Mouse (Mus musculus): ENCODE measurements at regions not wholly inside any gene's neighbourhood (a gene's known extent, or its start where the extent isn't known, plus 50 kb on each side); places are given as distances from the start of the nearest gene placed in this dataset.
A peak's percentile ranks its signal among the peaks of the same experiment; 100 is the strongest.

GRCm38 (mm10) chr13:113508124-113508728 lies 110.1 kb downstream of the Snx18 start:
- Histone ChIP-seq H3K4me1 (ENCODE audit: control insufficient read depth, insufficient read depth, low read length) (no peaks in the 10 kb centered on the region; the same call in 1 of the 2 replicates), H3K4me3 (ENCODE audit: insufficient read depth, low read length) (no peak overlapping the region), H3K27ac (ENCODE audit: insufficient read depth, low read length) (peak overlapping the region; percentile 74; the same call in 1 of the 2 replicates)
- TF ChIP-seq CTCF (IDR thresholded peaks at IDR 0.05; ENCODE audit: extremely low read depth, insufficient read depth, low read length) (no peak), POLR2A (IDR thresholded peaks at IDR 0.05; ENCODE audit: extremely low read depth, insufficient read depth, low read length) (no peak)

GRCm38 (mm10) chr13:113502528-113502927 lies 115.8 kb downstream of the Snx18 start:
- Histone ChIP-seq H3K27ac (ENCODE audit: insufficient read depth, low read length) (no peak overlapping the region), H3K4me3 (ENCODE audit: insufficient read depth, low read length) (no peak overlapping the region), H3K4me1 (ENCODE audit: control insufficient read depth, insufficient read depth, low read length) (no peaks in the 10 kb centered on the region)
- TF ChIP-seq POLR2A (IDR thresholded peaks at IDR 0.05; ENCODE audit: extremely low read depth, insufficient read depth, low read length), result no peak
- no peak for TF ChIP-seq CTCF (IDR thresholded peaks at IDR 0.05; ENCODE audit: extremely low read depth, insufficient read depth, low read length)

- Histone ChIP-seq H3K27ac (ENCODE audit: insufficient read depth, low read length) (no peak overlapping the region), H3K4me1 (ENCODE audit: control insufficient read depth, insufficient read depth, low read length) (no peaks in the 10 kb centered on the region), H3K4me3 (ENCODE audit: insufficient read depth, low read length) (no peak overlapping the region)
- TF ChIP-seq CTCF (IDR thresholded peaks at IDR 0.05; ENCODE audit: extremely low read depth, insufficient read depth, low read length) (no peak), POLR2A (IDR thresholded peaks at IDR 0.05; ENCODE audit: extremely low read depth, insufficient read depth, low read length) (no peak)
Observed at GRCm38 (mm10) chr13:113502059-113502458, 116.3 kb downstream of the Snx18 start.

- peaks cover 1% of the 10 kb centered on the region; the same call in 1 of the 2 replicates for H3K4me1 ChIP-seq (ENCODE audit: control insufficient read depth, insufficient read depth, low read length)
- TF ChIP-seq POLR2A (IDR thresholded peaks at IDR 0.05; ENCODE audit: extremely low read depth, insufficient read depth, low read length) (no peak), CTCF (IDR thresholded peaks at IDR 0.05; ENCODE audit: extremely low read depth, insufficient read depth, low read length) (no peak)
Observed at GRCm38 (mm10) chr13:113500373-113500990, 117.9 kb downstream of the Snx18 start.

GRCm38 (mm10) chr13:113499079-113499710 lies 119.2 kb downstream of the Snx18 start:
- H3K4me3 ChIP-seq (ENCODE audit: insufficient read depth, low read length), result no peak overlapping the region
- H3K4me1 ChIP-seq (ENCODE audit: control insufficient read depth, insufficient read depth, low read length), result peaks cover 1% of the 10 kb centered on the region; the same call in 1 of the 2 replicates
- TF ChIP-seq POLR2A (IDR thresholded peaks at IDR 0.05; ENCODE audit: extremely low read depth, insufficient read depth, low read length) (no peak), CTCF (IDR thresholded peaks at IDR 0.05; ENCODE audit: extremely low read depth, insufficient read depth, low read length) (no peak)
- no peak overlapping the region for H3K27ac ChIP-seq (ENCODE audit: insufficient read depth, low read length)

More at GRCm38 (mm10) chr13:113500373-113500990, 117.9 kb downstream of the Snx18 start:
- Histone ChIP-seq H3K4me3 (ENCODE audit: insufficient read depth, low read length) (no peak overlapping the region), H3K27ac (ENCODE audit: insufficient read depth, low read length) (no peak overlapping the region)

- Histone ChIP-seq H3K27ac (ENCODE audit: insufficient read depth, low read length) (no peak overlapping the region), H3K4me1 (ENCODE audit: control insufficient read depth, insufficient read depth, low read length) (peaks cover 1% of the 10 kb centered on the region; the same call in 1 of the 2 replicates), H3K4me3 (ENCODE audit: insufficient read depth, low read length) (no peak overlapping the region)
- TF ChIP-seq POLR2A (IDR thresholded peaks at IDR 0.05; ENCODE audit: extremely low read depth, insufficient read depth, low read length) (no peak), CTCF (IDR thresholded peaks at IDR 0.05; ENCODE audit: extremely low read depth, insufficient read depth, low read length) (no peak)
Observed at GRCm38 (mm10) chr13:113495595-113496285, 122.6 kb downstream of the Snx18 start.

GRCm38 (mm10) chr13:113495136-113495535 lies 123.2 kb downstream of the Snx18 start:
- Histone ChIP-seq H3K4me3 (ENCODE audit: insufficient read depth, low read length) (no peak overlapping the region), H3K27ac (ENCODE audit: insufficient read depth, low read length) (no peak overlapping the region), H3K4me1 (ENCODE audit: control insufficient read depth, insufficient read depth, low read length) (peaks cover 1% of the 10 kb centered on the region; the same call in 1 of the 2 replicates)
- TF ChIP-seq CTCF (IDR thresholded peaks at IDR 0.05; ENCODE audit: extremely low read depth, insufficient read depth, low read length), result no peak
- no peak for TF ChIP-seq POLR2A (IDR thresholded peaks at IDR 0.05; ENCODE audit: extremely low read depth, insufficient read depth, low read length)

- Histone ChIP-seq H3K27ac (ENCODE audit: insufficient read depth, low read length) (no peak overlapping the region), H3K4me1 (ENCODE audit: control insufficient read depth, insufficient read depth, low read length) (peaks cover 1% of the 10 kb centered on the region; the same call in 1 of the 2 replicates), H3K4me3 (ENCODE audit: insufficient read depth, low read length) (no peak overlapping the region)
- no peak for TF ChIP-seq CTCF (IDR thresholded peaks at IDR 0.05; ENCODE audit: extremely low read depth, insufficient read depth, low read length)
Observed at GRCm38 (mm10) chr13:113494688-113495087, 123.7 kb downstream of the Snx18 start.

Measured in cortical plate, adult 2 months (tissue).